32 mouse cellular contexts compared by ENCODE assay signal in the genomic region with DNA sequence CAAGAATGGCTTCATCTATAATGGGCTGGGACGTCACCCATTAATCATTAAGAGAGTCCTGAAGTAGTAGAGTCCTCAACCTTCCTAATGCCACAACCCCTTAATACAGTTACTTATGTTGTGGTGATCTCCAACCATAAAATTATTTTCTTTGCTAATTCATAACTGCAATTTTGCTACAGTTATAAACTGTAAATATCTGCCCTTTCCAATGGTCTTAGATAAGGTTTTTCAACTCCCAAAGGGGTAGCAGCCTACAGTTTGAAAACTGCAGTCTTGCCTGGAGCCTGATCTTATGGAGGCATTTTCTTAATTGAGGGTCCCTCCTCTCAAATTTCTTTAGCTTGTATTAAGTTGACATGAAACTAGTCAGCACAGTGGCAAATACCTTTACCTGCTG. TPM values are rescaled to one million over a fixed set of nuclear protein-coding genes. Genes with fewer than 3 reads are reported as not detected.
"Had no signal": no experiment of that assay in that cellular context is flagged by ENCODE, and none has a peak within 500 bp of the region (broad histone marks: within the 10 kb centered on the region; RNA-seq: fewer than 3 reads in every experiment).

No protein-coding gene starts in this region.

- DNase-seq: cerebellum, adult 8-10 months; cerebellum, adult 9-10 months; cerebellum, adult 9-11 months; cerebellum, postnatal 10 days; cerebellum, postnatal 14 days; cerebellum, postnatal 25 days; cerebellum, postnatal 36 days; embryo, embryonic 11 days; forebrain, postnatal 0 days; gastrocnemius, adult 2 months; gastrocnemius, postnatal 10 days; gastrocnemius, postnatal 14 days; gastrocnemius, postnatal 25 days; gastrocnemius, postnatal 36 days; heart, adult 18-20 months; heart, adult 2 months had no signal

- H3K9me3 ChIP-seq: embryonic facial prominence, embryonic 10.5 days; embryonic facial prominence, embryonic 12.5 days; embryonic facial prominence, embryonic 13.5 days; embryonic facial prominence, embryonic 15.5 days; forebrain, embryonic 10.5 days; forebrain, embryonic 12.5 days; forebrain, embryonic 13.5 days; forebrain, embryonic 15.5 days had no signal

- H3K9ac ChIP-seq: embryonic facial prominence, embryonic 12.5 days; embryonic facial prominence, embryonic 13.5 days; embryonic facial prominence, embryonic 15.5 days; forebrain, embryonic 12.5 days; forebrain, embryonic 13.5 days; forebrain, embryonic 15.5 days; forebrain, postnatal 0 days had no signal

- H3K27me3 ChIP-seq: embryonic facial prominence, embryonic 12.5 days; embryonic facial prominence, embryonic 13.5 days; embryonic facial prominence, embryonic 15.5 days; forebrain, embryonic 12.5 days; forebrain, embryonic 13.5 days; forebrain, embryonic 15.5 days had no signal

- H3K27ac ChIP-seq: embryonic facial prominence, embryonic 10.5 days; embryonic facial prominence, embryonic 12.5 days; embryonic facial prominence, embryonic 13.5 days; embryonic facial prominence, embryonic 15.5 days; forebrain, embryonic 10.5 days; forebrain, embryonic 12.5 days; forebrain, embryonic 13.5 days; forebrain, embryonic 15.5 days; gastrocnemius, adult 2 months; heart, adult 2 months had no signal

- H3K36me3 ChIP-seq: embryonic facial prominence, embryonic 12.5 days; embryonic facial prominence, embryonic 15.5 days; forebrain, embryonic 15.5 days had no signal

- H3K4me3 ChIP-seq: embryonic facial prominence, embryonic 10.5 days; embryonic facial prominence, embryonic 12.5 days; embryonic facial prominence, embryonic 13.5 days; embryonic facial prominence, embryonic 15.5 days; erythroblast, embryonic 14.5 days; forebrain, embryonic 10.5 days; forebrain, embryonic 12.5 days; forebrain, embryonic 13.5 days; forebrain, embryonic 15.5 days; gastrocnemius, adult 2 months; heart, adult 2 months had no signal

RNA-seq across cellular contexts. Expression of gene Cby3, which starts 24.9 kb away (rescaled TPM):
- total RNA-seq: common myeloid progenitor, adult 5-6 weeks; forebrain, postnatal 0 days; gastrocnemius, adult 18-20 months; gastrocnemius, adult 2 months; gastrocnemius, adult 8-10 months; gastrocnemius, postnatal 10 days; gastrocnemius, postnatal 14 days; gastrocnemius, postnatal 25 days; gastrocnemius, postnatal 36 days; gastrocnemius, postnatal 4 days; granulocyte monocyte progenitor cell, adult 5-6 weeks; heart, adult 18-20 months; heart, adult 2 months; heart, adult 8-10 months had no signal
- polyA plus RNA-seq: embryonic facial prominence, embryonic 11.5 days; erythroblast, embryonic 14.5 days; forebrain, embryonic 12.5 days had no signal
